18 mouse cellular contexts compared by ENCODE assay signal in genomic region chr6:103344413-103344812, GRCm38 (mm10).
DNase-seq lines count a peak whose midpoint lies in the region; ATAC-seq and TF ChIP-seq lines count a peak whose summit lies in the region.
"Had no signal": no experiment of that assay in that cellular context is flagged by ENCODE, and none has a peak within 500 bp of the region (broad histone marks: within the 10 kb centered on the region; RNA-seq: fewer than 3 reads in every experiment).

No protein-coding gene starts in this region.

- no peak overlapping the region for H3K4me3 ChIP-seq in kidney, embryonic 15.5 days (replicated peaks)
- H3K4me3 ChIP-seq in lung, adult 2 months (replicated peaks; ENCODE audit: extremely low read depth, low read depth, low read length): no peak overlapping the region
- H3K4me3 ChIP-seq: embryonic facial prominence, embryonic 15.5 days; hindbrain, embryonic 12.5 days; limb, embryonic 12.5 days; stomach, embryonic 15.5 days had no signal

- no peaks in the 10 kb centered on the region for H3K4me1 ChIP-seq in kidney, embryonic 15.5 days
- H3K4me1 ChIP-seq in lung, adult 2 months (ENCODE audit: control insufficient read depth, insufficient read depth, low read length): no peaks in the 10 kb centered on the region
- H3K4me1 ChIP-seq: embryonic facial prominence, embryonic 15.5 days; hindbrain, embryonic 12.5 days; limb, embryonic 12.5 days; stomach, embryonic 15.5 days had no signal

- no peak for TF ChIP-seq POLR2A in lung, adult 2 months (IDR thresholded peaks at IDR 0.05; ENCODE audit: borderline replicate concordance, extremely low read depth, low read depth, low read length)

- no peaks in the 10 kb centered on the region for H3K9me3 ChIP-seq in kidney, embryonic 15.5 days (replicated peaks)
- H3K9me3 ChIP-seq: embryonic facial prominence, embryonic 15.5 days; hindbrain, embryonic 12.5 days; limb, embryonic 12.5 days; stomach, embryonic 15.5 days had no signal

- peak; percentile 2 to 3 for DNase-seq in kidney, adult 8-10 months
- DNase-seq in lung, postnatal 36 days: peak; percentile 12
- no peak for DNase-seq in lung, adult 2 months
- DNase-seq in heart, adult 11 months: no peak
- DNase-seq: cerebellum, postnatal 10 days; embryo, embryonic 11 days; gastrocnemius, postnatal 25 days; midbrain, embryonic 14.5 days had no signal

- H3K27me3 ChIP-seq in kidney, embryonic 15.5 days: no peaks in the 10 kb centered on the region
- H3K27me3 ChIP-seq: embryonic facial prominence, embryonic 15.5 days; hindbrain, embryonic 12.5 days; limb, embryonic 12.5 days; stomach, embryonic 15.5 days had no signal

- no peak for TF ChIP-seq CTCF in lung, adult 2 months (IDR thresholded peaks at IDR 0.05; ENCODE audit: insufficient read depth, low read length)

- 44% methylated on average over 2 of the region's 2 CpGs for WGBS in kidney, embryonic 15.5 days
- 62% methylated on average over 2 of the region's 2 CpGs for WGBS in lung, adult 2 months

- no peak overlapping the region for H3K4me2 ChIP-seq in kidney, embryonic 15.5 days
- H3K4me2 ChIP-seq: embryonic facial prominence, embryonic 15.5 days; hindbrain, embryonic 12.5 days; limb, embryonic 12.5 days; stomach, embryonic 15.5 days had no signal

- no peak overlapping the region for H3K27ac ChIP-seq in kidney, embryonic 15.5 days
- H3K27ac ChIP-seq: hindbrain, embryonic 12.5 days; limb, embryonic 12.5 days; liver, embryonic 14.5 days; macrophage; stomach, embryonic 15.5 days had no signal

- H3K36me3 ChIP-seq in kidney, embryonic 15.5 days: no peaks in the 10 kb centered on the region
- H3K36me3 ChIP-seq: embryonic facial prominence, embryonic 15.5 days; hindbrain, embryonic 12.5 days; limb, embryonic 12.5 days; stomach, embryonic 15.5 days had no signal

- no peak overlapping the region for H3K9ac ChIP-seq in kidney, embryonic 15.5 days
- H3K9ac ChIP-seq: embryonic facial prominence, embryonic 15.5 days; hindbrain, embryonic 12.5 days; limb, embryonic 12.5 days; liver, embryonic 14.5 days; stomach, embryonic 15.5 days had no signal

- no peak for ATAC-seq in kidney, embryonic 15.5 days (replicated peaks; ENCODE audit: low FRiP score)
- peak; percentile 4 to 19; a peak in 1 of 4 replicates for ATAC-seq in hematopoietic stem cell, adult 5-6 weeks (replicated peaks in 1 of 2; ENCODE audit: insufficient read depth in 1 of 2, low FRiP score in 2 of 2, low TSS enrichment in 1 of 2, low read depth in 1 of 2, poor library complexity in 2 of 2, severe bottlenecking in 2 of 2)
- ATAC-seq in erythroblast, adult 5-6 weeks (replicated peaks; ENCODE audit: low FRiP score, poor library complexity, severe bottlenecking): no peak
- ATAC-seq: intestine, postnatal 0 days had no signal

Comparison
In these comparisons a context has a peak if more than half of its experiments do, and no peak if none do; other contexts are left out.
1. DNase-seq: peak in kidney, adult 8-10 months (2 of 2) and lung, postnatal 36 days (single experiment); none in lung, adult 2 months (single experiment) and heart, adult 11 months (single experiment).
2. ATAC-seq: peak in hematopoietic stem cell, adult 5-6 weeks (2 of 2); none in kidney, embryonic 15.5 days (single experiment) and erythroblast, adult 5-6 weeks (single experiment).